8 mouse cellular contexts compared by ENCODE assay signal in genomic region chr10:122448717-122449611, GRCm38 (mm10). TPM values are rescaled to one million over a fixed set of nuclear protein-coding genes. Genes with fewer than 3 reads are reported as not detected.
DNase-seq lines count a peak whose midpoint lies in the region; ATAC-seq and TF ChIP-seq lines count a peak whose summit lies in the region.

No protein-coding gene starts in this region.

- TF ChIP-seq CTCF in cortical plate, adult 2 months (IDR thresholded peaks at IDR 0.05; ENCODE audit: extremely low read depth, insufficient read depth, low read length), result no peak
- no peak for TF ChIP-seq CTCF in lung, postnatal 0 days (IDR thresholded peaks at IDR 0.05)

- WGBS in kidney, embryonic 16.5 days, result under 1% methylated on average over 70 of the region's 70 CpGs
- 1% methylated on average over 69 of the region's 70 CpGs for WGBS in lung, postnatal 0 days

- H3K9me3 ChIP-seq in kidney, embryonic 16.5 days (ENCODE audit: low read length), result no peaks in the 10 kb centered on the region
- H3K9me3 ChIP-seq in lung, postnatal 0 days (ENCODE audit: low read length), result no peaks in the 10 kb centered on the region

- 0 out of 2 replicates have a peak, but pooled peaks cover 1% of the 10 kb centered on the region for H3K4me1 ChIP-seq in cortical plate, adult 2 months (ENCODE audit: control insufficient read depth, insufficient read depth, low read length)
- H3K4me1 ChIP-seq in kidney, embryonic 16.5 days (ENCODE audit: insufficient read depth, low read length), result peaks cover 14% of the 10 kb centered on the region
- peaks cover 12% of the 10 kb centered on the region; the same call in 1 of the 2 replicates for H3K4me1 ChIP-seq in lung, postnatal 0 days (ENCODE audit: insufficient read depth, low read depth, low read length)

- peak; percentile 66 for ATAC-seq in kidney, embryonic 16.5 days (ENCODE audit: low FRiP score, low TSS enrichment)
- peak; percentile 23; the same call in 1 of the 2 replicates for ATAC-seq in lung, postnatal 0 days

- peak; percentile 9 for DNase-seq in right cerebral cortex, adult 18-20 months
- no peak for DNase-seq in right cerebral cortex, postnatal 36 days (ENCODE audit: low spot score in 2 of 2)
- DNase-seq in heart, adult 9 months (ENCODE audit: low spot score in 2 of 2), result peak; percentile 7 to 8
- DNase-seq in lung, postnatal 0 days (ENCODE audit: low spot score), result no peak
- peak; percentile 15 to 24 for DNase-seq in right cerebral cortex, adult 2 months (ENCODE audit: low spot score in 2 of 2)
- DNase-seq in spleen, postnatal 36 days (ENCODE audit: low spot score in 2 of 2), result no peak

- no peak for TF ChIP-seq EP300 in lung, postnatal 0 days (IDR thresholded peaks at IDR 0.05)

- H3K27me3 ChIP-seq in kidney, embryonic 16.5 days (ENCODE audit: insufficient read depth, low read length), result peaks cover 35% of the 10 kb centered on the region
- H3K27me3 ChIP-seq in lung, postnatal 0 days (replicated peaks; ENCODE audit: insufficient read depth, low read length), result peaks cover 21% of the 10 kb centered on the region; the same call in 1 of the 2 replicates

- H3K27ac ChIP-seq in cortical plate, adult 2 months (ENCODE audit: insufficient read depth, low read length), result no peak overlapping the region
- H3K27ac ChIP-seq in kidney, embryonic 16.5 days (ENCODE audit: low read length), result no peak overlapping the region
- no peak overlapping the region for H3K27ac ChIP-seq in lung, postnatal 0 days (ENCODE audit: low read length)

- H3K9ac ChIP-seq in kidney, embryonic 16.5 days (replicated peaks; ENCODE audit: low read length), result peak overlapping the region; percentile 54
- no peak overlapping the region for H3K9ac ChIP-seq in lung, postnatal 0 days (replicated peaks; ENCODE audit: low read depth)

- H3K4me3 ChIP-seq in cortical plate, adult 2 months (ENCODE audit: insufficient read depth, low read length), result peak overlapping the region; percentile 38
- peak overlapping the region; percentile 53 for H3K4me3 ChIP-seq in kidney, embryonic 16.5 days (ENCODE audit: low read length)
- H3K4me3 ChIP-seq in lung, postnatal 0 days (ENCODE audit: low read depth, low read length), result peak overlapping the region; percentile 38

- H3K4me2 ChIP-seq in kidney, embryonic 16.5 days (replicated peaks; ENCODE audit: low read depth, low read length), result peak overlapping the region; percentile 87
- peak overlapping the region; percentile 72 for H3K4me2 ChIP-seq in lung, postnatal 0 days (replicated peaks; ENCODE audit: low read depth, low read length)

- H3K36me3 ChIP-seq in kidney, embryonic 16.5 days (ENCODE audit: insufficient read depth, low read length), result no peaks in the 10 kb centered on the region
- H3K36me3 ChIP-seq in lung, postnatal 0 days (ENCODE audit: insufficient read depth, low read length), result no peaks in the 10 kb centered on the region

- TF ChIP-seq POLR2A in cortical plate, adult 2 months (IDR thresholded peaks at IDR 0.05; ENCODE audit: extremely low read depth, insufficient read depth, low read length), result no peak

RNA-seq across cellular contexts. Expression of gene Avpr1a, which starts 0.7 kb away (rescaled TPM):
- 0.10 and 0.23 TPM in 2 replicates for polyA plus RNA-seq in cortical plate, adult 2 months (2012; rRNA removed)
- 3.4 and 4.3 TPM in 2 replicates for polyA plus RNA-seq in kidney, embryonic 16.5 days (2015; fragmentation: Nextera tagmentation; extraction: Ambion mirVana)
- polyA plus RNA-seq in lung, postnatal 0 days (2015; fragmentation: Nextera tagmentation; extraction: Ambion mirVana), result 0.10 and 0.18 TPM in 2 replicates

Comparison
In these comparisons a context has a peak if more than half of its experiments do, and no peak if none do; other contexts are left out.
1. DNase-seq: peak in right cerebral cortex, adult 18-20 months (single experiment), heart, adult 9 months (2 of 2) and right cerebral cortex, adult 2 months (2 of 2); none in right cerebral cortex, postnatal 36 days (0 of 2), lung, postnatal 0 days (single experiment) and spleen, postnatal 36 days (0 of 2).
2. Peak in every context shown above with its lines, with median percentiles within 50 percentile points of each other: H3K4me3 ChIP-seq.